Mouse (Mus musculus) gastrocnemius, postnatal 14 days (tissue): Measurements from ENCODE around the gene Sox5. TPM values are rescaled to one million over a fixed set of nuclear protein-coding genes. Genes with fewer than 3 reads are reported as not detected.
A peak's percentile ranks its signal among the peaks of the same experiment; 100 is the strongest.

Experiments
- DNase-seq: peaks from one replicate; pipeline ENCODE4 v3.0.0; 2021; ENCODE audit warnings: mixed read lengths
- intact Hi-C: fragments of 180-260 bp; cut with DNase I; formaldehyde crosslinking; loops from one replicate; pipeline ENCODE4 v1.15.1; 2025; ENCODE audit warnings: low total_unique reads
- total RNA-seq, 2 experiments: library from RNA; stranded (reverse); gene quantifications; 2 replicates each; pipeline ENCODE4 v1.2.3; 2021

Sox5 gene
- total RNA-seq, 2 experiments from 2014 or later: 1.7 to 1.9 TPM

GRCm38 (mm10) chr6:144374810-144375209, 407.0 kb downstream of the Sox5 start:
- intact Hi-C loops: no loop called here
- DNase-seq: no peak

DNA sequence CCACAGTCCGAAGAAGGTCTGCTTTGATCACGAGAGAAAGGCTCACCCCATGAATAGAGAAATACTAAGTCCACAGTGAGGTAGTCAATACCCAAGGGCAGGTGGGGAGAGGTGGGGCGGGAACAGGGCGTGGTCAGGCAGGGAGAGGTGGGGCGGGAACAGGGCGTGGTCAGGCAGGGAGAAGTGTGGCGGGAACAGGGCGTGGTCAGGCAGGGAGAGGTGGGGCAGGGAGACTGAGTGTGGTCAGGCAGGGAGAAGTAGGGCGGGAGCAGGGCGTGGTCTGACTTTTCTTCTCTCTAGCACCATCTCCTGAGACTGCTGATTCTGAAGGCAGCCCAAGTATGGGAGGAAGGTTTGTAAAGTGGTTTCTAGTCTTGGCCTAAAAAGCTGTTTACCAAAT, 411.1 kb downstream of the Sox5 start:
- DNase-seq: no peak
- intact Hi-C loops: no loop called here

DNA sequence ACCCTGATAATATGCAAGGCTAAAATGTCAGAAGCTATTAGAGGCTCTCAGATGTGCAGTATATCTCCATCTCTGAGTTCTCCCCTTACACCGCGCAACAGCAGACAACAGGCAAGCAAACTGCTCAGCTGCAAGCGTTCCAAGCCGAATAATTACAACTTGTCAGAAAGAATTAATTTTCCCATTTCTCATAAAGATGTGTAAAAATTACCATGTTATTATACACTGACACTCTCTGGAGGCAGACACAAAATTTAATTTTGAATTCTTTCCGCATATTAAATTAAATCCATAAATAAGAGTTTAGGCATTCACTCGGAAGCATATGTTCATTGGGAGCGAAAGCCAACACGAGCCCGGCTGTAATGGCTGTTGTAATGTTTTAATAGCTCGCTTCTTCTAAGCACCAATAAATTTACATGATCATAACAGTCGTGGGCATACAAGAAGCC, 414.1 kb downstream of the Sox5 start:
- no peak for DNase-seq
- intact Hi-C loops: no loop called here

- intact Hi-C loops: no loop called here
Measured at GRCm38 (mm10) chr6:144361267-144362038, 420.3 kb downstream of the Sox5 start.

GRCm38 (mm10) chr6:144357081-144357480, 424.7 kb downstream of the Sox5 start:
- no peak for DNase-seq
- intact Hi-C loops: no loop called here

More at GRCm38 (mm10) chr6:144361267-144362038, 420.3 kb downstream of the Sox5 start:
- DNase-seq: no peak

DNA sequence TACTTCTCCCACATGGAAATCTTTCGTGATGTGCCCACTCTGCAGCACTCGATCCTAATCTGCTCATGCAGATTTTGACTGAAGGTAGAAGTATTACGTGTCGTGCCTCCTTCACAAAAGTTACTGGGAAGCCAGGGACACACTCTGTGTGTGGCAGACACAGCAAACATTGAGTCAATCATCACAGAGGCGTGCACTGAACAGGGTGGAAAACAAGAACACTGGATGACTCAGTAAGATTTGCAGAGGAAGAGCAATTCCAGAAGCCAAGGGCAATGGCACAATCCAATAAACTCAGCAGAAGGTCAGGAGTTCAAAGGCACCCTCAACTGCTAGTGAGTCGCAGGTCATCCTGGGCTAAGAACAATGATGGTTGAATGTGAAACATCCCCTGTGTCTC, 430.7 kb downstream of the Sox5 start:
- DNase-seq: no peak
- intact Hi-C loops: no loop called here

DNA sequence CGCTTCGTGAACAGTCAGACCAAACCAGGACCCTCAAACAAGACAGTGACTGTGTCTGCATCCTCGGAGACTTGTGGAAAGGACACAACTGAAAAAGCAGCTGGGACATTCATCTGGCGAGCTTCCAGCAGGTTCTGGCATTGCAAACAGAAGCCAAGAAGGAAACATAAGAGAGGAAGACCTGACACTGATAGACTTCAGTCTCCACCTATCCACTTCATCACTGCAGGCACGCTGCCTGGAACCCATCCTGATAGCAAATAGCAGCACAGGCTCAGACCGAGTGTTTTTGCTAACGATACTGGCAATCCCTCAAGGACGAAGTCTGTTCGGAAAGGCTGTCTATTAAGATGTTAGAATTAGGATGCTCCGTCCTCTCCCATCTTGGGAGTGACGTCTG, 438.4 kb downstream of the Sox5 start:
- intact Hi-C loops: no loop called here
- DNase-seq: peak; percentile 9

- no peak for DNase-seq
- intact Hi-C loops: no loop called here
Measured at GRCm38 (mm10) chr6:144339554-144339953, 442.2 kb downstream of the Sox5 start.

DNA sequence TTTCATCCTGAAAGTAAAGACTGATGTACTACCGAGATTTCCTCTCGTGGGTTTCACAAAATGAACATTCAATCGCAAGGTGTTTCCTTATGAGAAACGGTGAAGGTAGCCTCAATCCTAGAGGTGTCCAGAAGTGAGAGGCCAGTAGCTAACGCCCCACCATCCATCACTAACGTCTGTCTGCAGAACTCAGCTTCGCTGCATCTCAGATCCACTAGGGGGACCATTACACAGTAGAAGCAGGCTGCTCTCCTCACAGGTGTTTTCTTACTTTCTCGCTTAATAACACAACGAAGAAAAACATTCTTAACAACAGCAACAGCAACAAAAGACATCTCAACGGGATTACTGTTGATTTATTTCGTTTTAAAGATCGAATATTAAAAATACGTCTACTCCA, 442.8 kb downstream of the Sox5 start:
- intact Hi-C loops: no loop called here
- no peak for DNase-seq

DNA sequence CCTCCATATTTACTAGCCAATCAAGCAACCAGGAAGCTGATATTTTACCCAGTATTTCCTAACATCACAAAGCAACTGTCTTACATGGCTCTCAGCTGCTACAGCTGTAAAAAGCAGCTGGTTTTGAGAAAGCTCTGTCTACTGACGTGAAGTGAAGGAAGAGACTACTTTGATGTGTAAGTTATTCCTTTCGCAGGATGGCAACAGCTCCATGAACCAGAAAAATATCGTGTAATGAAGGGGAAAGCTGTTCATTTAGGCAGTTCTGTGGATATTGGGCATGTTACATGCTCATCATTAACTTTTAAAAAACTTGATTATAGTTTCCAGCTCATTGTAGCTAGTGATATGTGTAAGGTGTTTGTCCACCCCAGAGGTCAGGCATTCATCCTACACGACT, 443.6 kb downstream of the Sox5 start:
- DNase-seq: no peak
- intact Hi-C loops: no loop called here

- no peak for DNase-seq
- intact Hi-C loops: no loop called here
Measured at GRCm38 (mm10) chr6:144337436-144337969, 444.3 kb downstream of the Sox5 start.

GRCm38 (mm10) chr6:144336789-144337188, 445.0 kb downstream of the Sox5 start:
- DNase-seq: no peak
- intact Hi-C loops: no loop called here

DNA sequence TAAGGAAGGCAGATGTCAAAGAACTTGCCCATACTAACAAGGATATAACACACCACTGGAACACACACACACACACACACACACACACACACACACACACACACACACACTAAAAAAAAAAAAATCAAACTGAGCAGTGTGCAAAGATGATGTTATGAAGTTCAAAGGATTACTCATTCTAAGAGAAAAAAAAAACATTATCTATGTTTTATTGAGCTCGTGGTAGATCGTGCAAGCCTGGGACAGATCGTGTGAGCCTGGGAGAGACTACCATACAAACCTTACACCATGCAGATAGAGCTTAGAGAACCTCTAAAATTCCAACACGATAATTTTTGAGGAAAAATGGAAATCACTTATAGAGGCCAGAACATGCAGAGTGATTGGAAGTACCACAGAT, 448.6 kb downstream of the Sox5 start:
- DNase-seq: no peak
- intact Hi-C loops: no loop called here

- intact Hi-C loops: no loop called here
- DNase-seq: no peak
Measured at GRCm38 (mm10) chr6:144332027-144332426, 449.8 kb downstream of the Sox5 start.

DNA sequence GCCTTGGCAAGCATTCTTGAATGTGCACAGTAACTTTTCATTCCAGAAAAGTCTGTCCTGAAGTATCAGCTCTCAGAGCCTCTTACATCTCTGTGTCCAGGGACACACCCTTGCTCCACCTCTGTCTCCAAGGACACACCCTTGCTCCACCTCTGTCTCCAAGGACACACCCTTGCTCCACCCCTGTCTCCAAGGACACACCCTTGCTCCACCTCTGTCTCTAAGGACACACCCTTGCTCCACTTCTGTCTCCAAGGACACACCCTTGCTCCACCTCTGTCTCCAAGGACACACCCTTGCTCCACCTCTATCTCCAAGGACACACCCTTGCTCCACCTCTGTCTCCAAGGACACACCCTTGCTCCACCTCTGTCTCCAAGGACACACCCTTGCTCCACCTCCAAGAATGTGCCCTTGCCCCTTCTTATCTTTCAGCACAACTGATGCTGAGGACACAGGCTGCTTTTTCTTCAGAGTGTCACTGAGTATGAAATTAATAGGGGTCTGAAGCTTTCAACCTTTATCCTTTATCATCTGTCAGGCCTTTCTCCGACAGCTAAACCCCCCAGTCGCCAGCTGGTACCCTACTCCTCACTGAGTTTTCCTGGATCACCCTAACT, 452.4 kb downstream of the Sox5 start:
- intact Hi-C loops: no loop called here
- no peak for DNase-seq

- intact Hi-C loops: no loop called here
Measured at GRCm38 (mm10) chr6:144328779-144329178, 453.0 kb downstream of the Sox5 start.

DNA sequence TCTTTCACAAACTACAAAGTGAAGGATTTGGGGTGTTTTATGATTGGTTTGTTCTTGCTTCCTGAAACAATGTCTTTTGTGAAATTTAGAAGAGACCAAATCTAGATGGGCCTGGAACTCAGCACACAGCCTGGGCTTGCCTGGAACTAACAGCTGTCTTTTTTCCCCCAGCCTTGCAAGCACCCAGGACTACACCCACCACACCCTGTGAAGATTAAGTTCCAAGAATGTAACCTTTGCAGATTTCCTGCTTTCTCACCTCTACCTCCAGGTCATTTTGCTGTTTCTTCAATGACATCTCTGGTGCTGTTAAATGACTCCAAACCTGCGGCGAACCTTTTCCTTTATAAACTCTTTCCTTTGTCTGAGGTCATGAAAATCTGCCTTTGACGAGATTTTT, 455.0 kb downstream of the Sox5 start:
- intact Hi-C loops: no loop called here

More at GRCm38 (mm10) chr6:144328779-144329178, 453.0 kb downstream of the Sox5 start:
- no peak for DNase-seq

DNA sequence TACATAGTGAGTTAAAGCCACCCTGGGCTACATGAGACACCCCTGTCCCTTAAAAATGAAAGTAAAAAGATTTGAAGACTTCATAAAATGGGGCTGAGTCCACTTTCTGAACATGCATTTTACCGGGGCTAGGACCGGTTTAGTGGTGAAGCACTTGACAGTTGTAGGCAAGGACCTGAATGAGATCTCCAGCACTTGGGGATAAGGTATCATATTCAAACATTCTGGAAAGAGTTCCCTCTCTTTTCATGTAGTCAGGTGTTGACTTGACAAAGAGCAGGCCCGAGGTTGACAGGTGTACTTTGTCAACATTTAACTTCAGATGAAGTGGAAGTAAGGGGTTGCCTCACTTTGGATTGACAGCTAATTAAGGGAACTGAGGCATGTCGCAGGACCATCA, 458.4 kb downstream of the Sox5 start:
- no peak for DNase-seq

More for the DNA sequence above, 455.0 kb downstream of the Sox5 start:
- DNase-seq: no peak

DNA sequence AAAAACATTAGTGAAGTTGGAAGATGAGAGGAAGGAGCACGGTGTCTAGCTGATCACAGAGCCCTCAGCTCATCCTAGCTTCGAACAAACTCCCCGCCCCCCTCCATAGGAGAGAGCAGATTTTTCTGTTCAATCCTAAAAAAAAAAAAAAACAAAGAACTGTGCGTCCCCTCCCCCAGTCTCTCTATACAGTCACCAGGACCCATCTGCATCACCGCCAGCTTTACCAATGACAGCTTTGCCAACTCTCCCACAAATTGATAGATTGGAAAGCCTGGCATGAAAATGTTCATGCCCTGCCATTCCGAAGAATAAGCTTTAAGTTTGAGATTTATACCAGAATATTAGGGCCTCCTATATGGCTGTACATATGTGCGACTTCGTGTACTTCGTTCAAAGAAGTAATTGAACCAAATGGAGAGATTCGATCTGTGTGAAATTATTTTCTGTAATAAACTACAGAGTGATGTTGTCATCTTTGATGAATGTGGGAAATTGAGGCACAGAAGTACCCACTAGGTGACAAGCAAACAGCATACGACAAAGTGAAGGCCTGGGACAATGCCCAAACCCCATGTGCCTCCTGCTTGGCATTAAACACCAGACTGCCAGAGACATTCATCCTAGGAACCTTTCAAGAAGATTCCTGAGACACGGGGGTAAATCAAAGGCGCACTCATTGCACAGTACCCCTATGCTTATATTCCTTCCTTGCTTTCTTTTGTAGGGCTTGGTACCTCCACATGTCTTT, 459.3 kb downstream of the Sox5 start:
- DNase-seq: no peak
- intact Hi-C loops: no loop called here

More for the DNA sequence above, 458.4 kb downstream of the Sox5 start:
- intact Hi-C loops: no loop called here

DNA sequence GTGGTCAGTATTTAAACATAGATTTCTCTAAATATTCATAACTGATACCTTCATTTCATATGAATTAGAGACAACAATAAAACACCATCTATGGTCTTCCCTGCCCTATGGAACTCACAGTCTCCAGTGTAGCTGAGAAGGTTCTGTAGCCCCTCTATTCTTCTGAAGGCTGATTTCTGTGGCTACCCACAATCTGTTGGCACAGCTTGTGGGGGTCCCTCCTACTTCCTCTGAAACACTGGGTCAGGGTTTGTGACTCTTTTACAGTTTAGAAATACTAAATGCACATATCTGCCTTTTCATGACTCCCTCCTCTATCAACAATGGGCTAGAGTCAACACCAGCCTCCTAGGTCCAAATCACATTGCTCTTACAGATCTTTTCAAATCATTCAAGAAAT, 461.4 kb downstream of the Sox5 start:
- DNase-seq: no peak
- intact Hi-C loops: no loop called here
